Mouse (Mus musculus): ENCODE results near the gene Mmel1. TPM values are rescaled to one million over a fixed set of nuclear protein-coding genes. Genes with fewer than 3 reads are reported as not detected.

The Mmel1 gene
- polyA plus RNA-seq, 1 experiment from 2014 or later: 0.31 TPM

DNA sequence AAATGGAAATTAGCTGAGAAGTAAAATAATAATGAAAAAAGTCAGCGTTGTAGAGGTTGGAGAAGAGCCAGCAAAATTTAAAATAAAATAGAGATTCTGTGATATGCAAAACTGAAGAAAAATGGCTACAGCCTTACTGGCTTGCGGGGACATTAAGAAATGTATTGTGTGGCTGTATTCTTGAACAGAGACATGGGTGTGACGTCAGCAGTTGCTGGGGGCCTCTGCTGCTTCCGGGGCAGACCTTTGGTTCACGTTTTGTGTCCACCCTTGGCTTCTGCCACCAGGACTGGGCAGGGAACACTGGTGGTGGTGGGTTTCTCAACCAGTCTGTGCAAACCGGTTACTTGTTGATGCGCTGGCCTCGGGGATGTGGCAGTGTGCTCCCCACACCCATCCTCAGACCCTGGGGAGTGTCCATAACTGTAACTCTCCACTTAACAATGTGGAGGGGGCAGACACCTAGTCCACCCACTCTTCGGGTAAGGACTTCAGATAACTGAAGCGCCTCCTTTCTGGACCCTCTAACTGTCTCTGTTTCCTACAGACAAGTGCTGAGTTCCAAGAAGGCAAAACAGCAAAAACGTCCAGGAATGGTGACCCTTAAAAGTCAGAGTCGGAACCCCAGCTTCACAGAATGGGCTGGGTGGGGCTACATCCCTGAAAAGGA is 14.6 kb upstream of the Mmel1 start:
- 65% methylated on average over 12 of the region's 12 CpGs for WGBS
- H3K4me3 ChIP-seq: peak overlapping the region; percentile 69; the same call in 1 of the 2 replicates
- DNase-seq (ENCODE audit: low spot score): no peak
- H3K4me1 ChIP-seq (replicated peaks): peaks cover 16% of the 10 kb centered on the region
- no peaks in the 10 kb centered on the region for H3K9me3 ChIP-seq
- H3K36me3 ChIP-seq: no peaks in the 10 kb centered on the region
- H3K27me3 ChIP-seq (ENCODE audit: insufficient read depth, poor library complexity, severe bottlenecking): peaks cover 60% of the 10 kb centered on the region
- no peak overlapping the region for H3K27ac ChIP-seq

DNA sequence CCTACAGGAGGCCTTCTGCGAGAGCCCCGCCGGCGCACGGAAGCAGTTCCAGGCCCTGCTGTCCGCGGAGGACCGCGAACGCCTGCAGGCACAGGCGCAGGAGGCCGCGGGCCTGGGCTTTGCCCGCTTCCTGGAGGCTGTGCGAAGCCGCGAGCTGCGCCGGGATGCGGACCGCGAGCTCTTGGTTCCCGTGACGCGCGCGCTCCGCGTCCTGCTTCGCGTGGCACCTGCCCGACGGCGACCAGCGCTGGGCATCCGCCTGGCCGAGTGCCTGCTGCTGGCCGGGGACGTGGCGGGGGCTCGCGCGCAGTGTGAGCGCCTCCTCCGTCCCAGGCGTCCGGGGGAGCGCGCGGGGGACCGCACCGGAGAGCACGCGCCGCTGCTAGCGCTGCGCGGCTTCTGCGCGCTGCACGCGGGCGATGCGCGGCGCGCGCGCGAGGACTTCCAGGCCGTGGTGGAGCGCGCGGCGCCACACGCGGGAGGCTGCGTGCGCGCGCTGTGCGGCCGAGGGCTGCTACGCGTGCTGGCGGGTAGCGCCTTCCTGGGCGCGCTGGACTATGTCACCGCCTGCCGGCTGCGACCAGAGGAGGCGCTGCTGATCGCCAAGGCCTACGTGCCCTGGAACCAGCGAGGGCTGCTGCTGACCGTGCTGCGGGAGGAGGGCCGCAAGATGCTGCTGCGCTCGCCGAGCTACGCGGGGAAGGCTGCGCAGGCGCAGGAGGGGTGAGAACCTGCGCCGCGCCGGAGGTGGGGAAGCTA is 13.5 kb upstream of the Mmel1 start:
- Histone ChIP-seq H3K4me3 (peak overlapping the region; percentile 69), H3K4me1 (replicated peaks) (peaks cover 16% of the 10 kb centered on the region), H3K27me3 (ENCODE audit: insufficient read depth, poor library complexity, severe bottlenecking) (peaks cover 70% of the 10 kb centered on the region), H3K27ac (peak overlapping the region; percentile 87), H3K9me3 (no peaks in the 10 kb centered on the region), H3K36me3 (no peaks in the 10 kb centered on the region)
- peak; percentile 92 for DNase-seq (ENCODE audit: low spot score)
- under 1% methylated on average over 110 of the region's 110 CpGs for WGBS

- WGBS: 20% methylated on average over 9 of the region's 9 CpGs
- H3K27me3 ChIP-seq (ENCODE audit: insufficient read depth, poor library complexity, severe bottlenecking): peaks cover 74% of the 10 kb centered on the region
Observed at GRCm38 (mm10) chr4:154856480-154856837, 12.9 kb upstream of the Mmel1 start.

GRCm38 (mm10) chr4:154856882-154857281 is 12.5 kb upstream of the Mmel1 start:
- H3K4me3 ChIP-seq: peak overlapping the region; percentile 69; the same call in 1 of the 2 replicates
- 86% methylated on average over 7 of the region's 7 CpGs for WGBS
- peak overlapping the region; percentile 87; the same call in 1 of the 2 replicates for H3K27ac ChIP-seq
- H3K36me3 ChIP-seq: no peaks in the 10 kb centered on the region
- H3K4me1 ChIP-seq (replicated peaks): peaks cover 16% of the 10 kb centered on the region
- H3K27me3 ChIP-seq (ENCODE audit: insufficient read depth, poor library complexity, severe bottlenecking): peaks cover 78% of the 10 kb centered on the region
- no peak for DNase-seq (ENCODE audit: low spot score)
- no peaks in the 10 kb centered on the region for H3K9me3 ChIP-seq

More at GRCm38 (mm10) chr4:154856480-154856837, 12.9 kb upstream of the Mmel1 start:
- peak overlapping the region; percentile 69 for H3K4me3 ChIP-seq
- H3K9me3 ChIP-seq: no peaks in the 10 kb centered on the region
- peaks cover 16% of the 10 kb centered on the region for H3K4me1 ChIP-seq (replicated peaks)
- no peak for DNase-seq (ENCODE audit: low spot score)
- no peaks in the 10 kb centered on the region for H3K36me3 ChIP-seq
- H3K27ac ChIP-seq: peak overlapping the region; percentile 87

DNA sequence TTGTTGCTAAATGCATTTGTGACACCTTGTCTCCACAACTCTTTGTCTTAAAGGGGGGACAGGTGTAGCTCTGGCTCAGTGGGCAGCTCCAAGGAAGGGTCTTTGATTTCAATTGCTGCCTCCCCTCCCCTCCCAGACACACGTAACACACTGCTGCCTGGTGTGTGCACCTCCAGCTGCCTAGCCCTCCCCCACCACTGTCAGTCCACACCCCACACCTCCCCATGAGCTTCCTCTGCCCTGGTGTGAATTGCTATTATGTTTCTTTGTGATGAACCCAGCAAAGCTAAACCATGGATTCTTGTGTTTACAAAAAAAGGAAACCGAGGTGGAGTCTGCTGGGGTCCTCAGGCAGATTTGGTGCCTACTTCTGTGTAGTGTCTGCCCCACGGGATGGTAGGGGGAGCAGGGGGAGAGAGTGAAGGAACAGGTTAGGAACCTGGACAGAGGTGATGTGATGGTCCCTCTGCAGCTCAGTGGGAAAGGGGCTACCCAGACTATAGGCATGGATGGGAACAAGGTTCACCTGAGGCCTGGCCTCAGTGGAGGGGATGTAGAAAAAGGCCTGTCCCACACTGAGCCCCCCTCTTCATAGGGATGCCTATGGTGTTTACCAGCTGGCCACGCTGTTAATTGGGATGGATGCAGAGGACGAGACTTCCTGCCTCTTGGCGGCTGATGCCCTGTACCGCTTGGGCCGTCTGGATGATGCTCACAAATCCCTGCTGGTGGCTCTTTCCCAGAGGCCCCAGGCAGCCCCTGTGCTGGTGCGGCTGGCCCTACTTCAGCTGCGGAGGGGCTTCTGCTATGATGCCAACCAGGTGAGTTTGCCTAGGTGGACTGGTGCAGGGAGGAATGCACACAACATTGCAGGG is 11.8 kb upstream of the Mmel1 start:
- 80% methylated on average over 10 of the region's 10 CpGs for WGBS
- Histone ChIP-seq H3K36me3 (no peaks in the 10 kb centered on the region), H3K27ac (no peak overlapping the region), H3K4me1 (replicated peaks) (peaks cover 16% of the 10 kb centered on the region), H3K4me3 (no peak overlapping the region), H3K9me3 (no peaks in the 10 kb centered on the region), H3K27me3 (ENCODE audit: insufficient read depth, poor library complexity, severe bottlenecking) (peaks cover 81% of the 10 kb centered on the region)
- no peak for DNase-seq (ENCODE audit: low spot score)

DNA sequence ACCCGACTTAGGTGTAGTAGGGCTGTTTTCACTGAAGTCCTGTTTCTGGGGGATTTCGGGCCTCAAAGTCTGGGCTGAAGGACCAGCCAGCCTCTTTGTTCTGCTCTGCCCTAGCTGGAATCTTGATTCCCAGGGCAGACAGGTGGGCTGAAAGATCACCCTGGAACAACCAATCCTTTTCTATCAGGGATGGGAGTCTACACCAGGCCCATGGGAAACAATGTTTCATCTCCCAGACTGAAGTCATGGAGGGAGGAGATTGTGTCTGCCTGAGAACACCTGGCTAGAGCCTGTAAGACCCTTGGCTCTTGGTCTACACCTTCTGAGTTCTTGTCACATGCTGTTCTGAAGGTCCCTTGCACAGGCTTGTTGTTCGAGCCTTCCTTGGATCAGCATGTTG is 10.8 kb upstream of the Mmel1 start:
- WGBS: 84% methylated on average over 3 of the region's 3 CpGs
- no peak for DNase-seq (ENCODE audit: low spot score)
- H3K27me3 ChIP-seq (ENCODE audit: insufficient read depth, poor library complexity, severe bottlenecking): peaks cover 79% of the 10 kb centered on the region

DNA sequence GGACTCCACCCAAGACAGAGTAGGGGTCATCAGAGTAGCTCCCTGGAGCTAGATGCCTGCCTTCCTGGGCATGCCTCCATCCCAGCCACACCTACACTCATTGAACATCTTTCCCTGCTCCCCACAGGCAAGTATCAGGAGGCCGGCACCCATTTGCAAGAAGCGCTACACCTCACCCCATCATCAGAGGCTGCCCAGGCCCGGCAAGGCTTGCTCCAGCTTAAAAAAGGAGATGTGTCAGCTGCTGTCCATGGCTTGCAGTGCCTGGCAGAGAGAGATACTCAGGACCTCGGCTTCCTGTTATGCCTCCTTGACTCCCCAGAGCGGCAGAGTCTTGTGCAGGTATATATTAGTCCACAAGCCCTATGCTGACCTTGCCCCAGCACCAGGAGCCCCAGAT is 7.4 kb upstream of the Mmel1 start:
- no peaks in the 10 kb centered on the region for H3K36me3 ChIP-seq
- no peak overlapping the region for H3K4me3 ChIP-seq
- 74% methylated on average over 5 of the region's 5 CpGs for WGBS
- no peak for DNase-seq (ENCODE audit: low spot score)
- no peak overlapping the region for H3K27ac ChIP-seq
- H3K4me1 ChIP-seq (replicated peaks): peaks cover 25% of the 10 kb centered on the region
- peaks cover 47% of the 10 kb centered on the region for H3K27me3 ChIP-seq (ENCODE audit: insufficient read depth, poor library complexity, severe bottlenecking)
- H3K9me3 ChIP-seq: no peaks in the 10 kb centered on the region

More for the DNA sequence above, 10.8 kb upstream of the Mmel1 start:
- H3K36me3 ChIP-seq: no peaks in the 10 kb centered on the region
- H3K9me3 ChIP-seq: no peaks in the 10 kb centered on the region
- no peak overlapping the region for H3K27ac ChIP-seq
- H3K4me1 ChIP-seq (replicated peaks): peaks cover 18% of the 10 kb centered on the region
- no peak overlapping the region for H3K4me3 ChIP-seq

DNA sequence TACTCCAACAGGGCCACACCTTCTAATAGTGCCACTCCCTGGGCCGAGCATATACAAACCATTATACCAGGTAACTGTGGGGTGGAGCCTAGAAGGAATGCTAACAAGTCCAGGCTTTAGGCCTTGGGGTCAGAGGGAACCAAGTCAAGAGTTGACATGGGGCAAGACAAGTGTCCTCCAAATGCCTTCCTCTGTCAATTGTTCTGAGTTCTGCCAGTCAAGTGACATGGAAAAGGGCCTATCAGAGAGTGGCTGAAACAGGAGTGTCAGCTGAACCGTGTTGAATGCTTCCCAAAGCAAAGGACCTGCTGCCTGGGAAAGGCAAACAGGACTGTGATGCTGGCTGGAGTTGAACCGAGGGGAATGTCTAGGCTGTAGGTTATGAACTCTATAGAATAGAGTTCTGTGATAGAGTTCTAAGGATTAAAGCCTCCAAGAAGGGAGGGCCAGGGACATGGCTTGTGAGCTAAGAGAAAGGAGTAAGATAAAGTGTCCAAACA is 5.9 kb upstream of the Mmel1 start:
- Histone ChIP-seq H3K9me3 (no peaks in the 10 kb centered on the region), H3K4me1 (replicated peaks) (peaks cover 25% of the 10 kb centered on the region), H3K36me3 (no peaks in the 10 kb centered on the region), H3K4me3 (peak overlapping the region; percentile 54; the same call in 1 of the 2 replicates), H3K27me3 (ENCODE audit: insufficient read depth, poor library complexity, severe bottlenecking) (peaks cover 40% of the 10 kb centered on the region), H3K27ac (peak overlapping the region; percentile 93)
- WGBS: 84% methylated on average over 3 of the region's 3 CpGs
- no peak for DNase-seq (ENCODE audit: low spot score)

GRCm38 (mm10) chr4:154864271-154864771 is 5.1 kb upstream of the Mmel1 start:
- H3K27me3 ChIP-seq (ENCODE audit: insufficient read depth, poor library complexity, severe bottlenecking): peaks cover 39% of the 10 kb centered on the region
- peak; percentile 97 for DNase-seq (ENCODE audit: low spot score)
- 1% methylated on average over 18 of the region's 18 CpGs for WGBS
- peak overlapping the region; percentile 93 for H3K27ac ChIP-seq
- H3K4me1 ChIP-seq (replicated peaks): peaks cover 25% of the 10 kb centered on the region
- no peaks in the 10 kb centered on the region for H3K36me3 ChIP-seq
- H3K4me3 ChIP-seq: peak overlapping the region; percentile 54
- no peaks in the 10 kb centered on the region for H3K9me3 ChIP-seq

- 85% methylated on average over 18 of the region's 18 CpGs for WGBS
- peaks cover 25% of the 10 kb centered on the region for H3K4me1 ChIP-seq (replicated peaks)
- DNase-seq (ENCODE audit: low spot score): no peak
- H3K9me3 ChIP-seq: no peaks in the 10 kb centered on the region
- peak overlapping the region; percentile 54 for H3K4me3 ChIP-seq
- peak overlapping the region; percentile 93 for H3K27ac ChIP-seq
- H3K36me3 ChIP-seq: no peaks in the 10 kb centered on the region
- H3K27me3 ChIP-seq (ENCODE audit: insufficient read depth, poor library complexity, severe bottlenecking): peaks cover 38% of the 10 kb centered on the region
Observed at GRCm38 (mm10) chr4:154864961-154865760, 4.2 kb upstream of the Mmel1 start.

- Histone ChIP-seq H3K9me3 (no peaks in the 10 kb centered on the region), H3K27ac (no peak overlapping the region), H3K36me3 (no peaks in the 10 kb centered on the region), H3K27me3 (ENCODE audit: insufficient read depth, poor library complexity, severe bottlenecking) (peaks cover 39% of the 10 kb centered on the region), H3K4me3 (no peak overlapping the region), H3K4me1 (replicated peaks) (peaks cover 35% of the 10 kb centered on the region)
- 88% methylated on average over 5 of the region's 5 CpGs for WGBS
- no peak for DNase-seq (ENCODE audit: low spot score)
Observed at GRCm38 (mm10) chr4:154866391-154866790, 3.0 kb upstream of the Mmel1 start.

DNA sequence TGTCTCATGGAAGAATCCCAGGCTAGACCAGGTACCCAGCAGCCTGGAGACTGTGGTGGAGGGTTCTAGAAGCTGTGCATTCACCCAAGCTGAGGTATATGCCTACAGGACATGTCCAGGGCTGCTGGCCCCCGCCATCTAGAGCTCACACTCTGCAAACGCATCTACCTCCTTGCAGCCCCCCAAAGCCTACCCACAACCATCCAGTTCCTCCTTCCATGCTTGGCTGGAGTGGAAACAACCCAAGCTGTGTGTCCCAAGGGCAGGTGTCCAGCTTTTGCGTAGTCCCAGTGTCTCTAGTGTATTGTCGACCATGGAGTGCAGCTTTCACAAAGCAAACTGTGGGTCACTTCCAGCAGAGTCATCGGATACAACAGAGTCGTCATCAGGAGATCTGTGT is 2.1 kb upstream of the Mmel1 start:
- H3K27me3 ChIP-seq (ENCODE audit: insufficient read depth, poor library complexity, severe bottlenecking): peaks cover 39% of the 10 kb centered on the region
- no peak overlapping the region for H3K4me3 ChIP-seq
- H3K36me3 ChIP-seq: no peaks in the 10 kb centered on the region
- WGBS: 85% methylated on average over 6 of the region's 6 CpGs
- H3K27ac ChIP-seq: no peak overlapping the region
- H3K4me1 ChIP-seq (replicated peaks): peaks cover 43% of the 10 kb centered on the region
- no peaks in the 10 kb centered on the region for H3K9me3 ChIP-seq
- DNase-seq (ENCODE audit: low spot score): no peak

Data from hindbrain, embryonic 10.5 days (tissue).